11 mouse cellular contexts compared by ENCODE assay signal in genomic region chr1:182953667-182954066, GRCm38 (mm10). TPM values are rescaled to one million over a fixed set of nuclear protein-coding genes. Genes with fewer than 3 reads are reported as not detected.
DNase-seq lines count a peak whose midpoint lies in the region; ATAC-seq and TF ChIP-seq lines count a peak whose summit lies in the region.
"Had no signal": no experiment of that assay in that cellular context is flagged by ENCODE, and none has a peak within 500 bp of the region (broad histone marks: within the 10 kb centered on the region; RNA-seq: fewer than 3 reads in every experiment).

No protein-coding gene starts in this region.

- TF ChIP-seq EP300 in MEL (IDR thresholded peaks at IDR 0.05; ENCODE audit: low read depth in 1 of 2, low read length in 2 of 2): no peak

- H3K36me3 ChIP-seq in MEL (ENCODE audit: control insufficient read depth in 1 of 2, insufficient read depth in 2 of 2, low read length in 2 of 2): no peaks in the 10 kb centered on the region
- no peaks in the 10 kb centered on the region for H3K36me3 ChIP-seq in macrophage (ENCODE audit: inconsistent target)
- no peaks in the 10 kb centered on the region for H3K36me3 ChIP-seq in kidney, embryonic 15.5 days
- H3K36me3 ChIP-seq: G1E; neural tube, embryonic 12.5 days had no signal

- H3K4me3 ChIP-seq in MEL (ENCODE audit: control insufficient read depth in 1 of 2, insufficient read depth in 1 of 2, low read depth in 2 of 2, low read length in 2 of 2) (no peak overlapping the region), macrophage (ENCODE audit: inconsistent target) (no peak overlapping the region)
- no peak overlapping the region for H3K4me3 ChIP-seq in kidney, embryonic 15.5 days (replicated peaks)
- H3K4me3 ChIP-seq: neural tube, embryonic 12.5 days had no signal

- TF ChIP-seq RAD21 in MEL (IDR thresholded peaks at IDR 0.05; ENCODE audit: low read depth, low read length): no peak

- DNase-seq in kidney, postnatal 10 days: peak; percentile 22
- no peak for DNase-seq in kidney, postnatal 36 days
- DNase-seq in MEL (ENCODE audit: low read depth, low spot score): peak; percentile 18
- DNase-seq in embryo, embryonic 10.5 days (ENCODE audit: low spot score): no peak
- DNase-seq: adrenal gland, postnatal 14 days; right cerebral cortex, postnatal 25 days had no signal

- no peak overlapping the region for H3K27ac ChIP-seq in MEL (ENCODE audit: control insufficient read depth, low read depth, low read length)
- H3K27ac ChIP-seq in macrophage: peak overlapping the region; percentile 76
- no peak overlapping the region for H3K27ac ChIP-seq in kidney, embryonic 15.5 days
- H3K27ac ChIP-seq: neural tube, embryonic 12.5 days had no signal

- TF ChIP-seq POLR2A in MEL (IDR thresholded peaks at IDR 0.05; ENCODE audit: control insufficient read depth in 1 of 2, insufficient read depth in 1 of 2, low read depth in 1 of 2, low read length in 2 of 2, poor library complexity in 1 of 2): no peak

- peaks cover 0 to 13% of the 10 kb centered on the region in 2 experiments; a peak in 2 of 4 replicates for H3K4me1 ChIP-seq in MEL (ENCODE audit: control insufficient read depth in 1 of 2, insufficient read depth in 2 of 2, low read length in 2 of 2)
- peaks cover 51% of the 10 kb centered on the region for H3K4me1 ChIP-seq in kidney, embryonic 15.5 days

- 20% methylated on average over 3 of the region's 4 CpGs for WGBS in macrophage (ENCODE audit: missing documents)
- 72% methylated on average over 4 of the region's 4 CpGs for WGBS in kidney, embryonic 15.5 days

- H3K9ac ChIP-seq in MEL (ENCODE audit: control insufficient read depth, low read depth, low read length, poor library complexity, severe bottlenecking): no peak overlapping the region
- H3K9ac ChIP-seq in kidney, embryonic 15.5 days: no peak overlapping the region
- H3K9ac ChIP-seq: neural tube, embryonic 12.5 days had no signal

- H3K9me3 ChIP-seq in MEL (replicated peaks; ENCODE audit: insufficient read depth, low read length): no peaks in the 10 kb centered on the region
- H3K9me3 ChIP-seq in kidney, embryonic 15.5 days (replicated peaks): no peaks in the 10 kb centered on the region
- H3K9me3 ChIP-seq: neural tube, embryonic 12.5 days had no signal

- no peak overlapping the region for H3K4me2 ChIP-seq in kidney, embryonic 15.5 days

- peak; percentile 76 for ATAC-seq in granulocyte monocyte progenitor cell, adult 5-6 weeks (replicated peaks; ENCODE audit: poor library complexity, severe bottlenecking)
- no peak for ATAC-seq in kidney, embryonic 15.5 days (replicated peaks; ENCODE audit: low FRiP score)

- TF ChIP-seq CTCF in MEL (IDR thresholded peaks at IDR 0.05 in 2 of 3, conservative IDR thresholded peaks at IDR 0.05 in 1 of 3; ENCODE audit: control insufficient read depth in 1 of 3, insufficient read depth in 1 of 3, low read depth in 2 of 3, low read length in 3 of 3, poor library complexity in 1 of 3, severe bottlenecking in 1 of 3): no peak

- H3K27me3 ChIP-seq in MEL (ENCODE audit: control insufficient read depth in 1 of 2, insufficient read depth in 2 of 2, low read length in 2 of 2): 0 out of 4 replicates have a peak, but pooled peaks cover 0 to 2% of the 10 kb centered on the region in 2 experiments
- peaks cover 5% of the 10 kb centered on the region; the same call in 1 of the 2 replicates for H3K27me3 ChIP-seq in kidney, embryonic 15.5 days

- H3K79me2 ChIP-seq in MEL (ENCODE audit: control insufficient read depth, insufficient read depth, low read length, poor library complexity): no peaks in the 10 kb centered on the region
- H3K79me2 ChIP-seq in macrophage (ENCODE audit: inconsistent target): no peaks in the 10 kb centered on the region

TF ChIP-seq in MEL, 35 proteins besides CTCF, POLR2A, EP300 and RAD21:
- no peak for TF ChIP-seq NELFE (IDR thresholded peaks at IDR 0.05; ENCODE audit: low read depth, low read length)
- TF ChIP-seq USF1 (IDR thresholded peaks at IDR 0.05; ENCODE audit: low read depth, low read length): no peak

RNA-seq across cellular contexts. Expression of gene Tlr5, which starts 0.9 kb away (rescaled TPM):
- not detected in 2 replicates for total RNA-seq in MEL (2012; rRNA removed)
- polyA plus RNA-seq in MEL (2012; ENCODE audit: insufficient read depth in 1 of 2, insufficient read length in 2 of 2, low read depth in 1 of 2, low replicate concordance in 2 of 2, missing spikeins in 1 of 2) (not detected), macrophage (2018) (2.0 to 4.6 TPM (median 2.6 TPM) in 3 replicates)
- 1.1 and 1.5 TPM in 2 replicates for total RNA-seq in granulocyte monocyte progenitor cell, adult 5-6 weeks (2014; fragmentation: Nextera tagmentation)
- 0.60 and 0.82 TPM in 2 replicates for total RNA-seq in granulocyte monocyte progenitor cell, adult 5-6 weeks (2017)
- 10 to 100 TPM in 3 of 26 experiments, 1 to 10 TPM in 10, under 1 TPM in 8, not detected in 5; 0.19 to 18.4 (median 3.9) TPM for total RNA-seq in macrophage (2018; cell fraction: chromatin; rRNA removed)
- total RNA-seq in macrophage (2018; cell fraction: cytosol; rRNA removed): 1 to 10 TPM in 13 of 26 experiments, under 1 TPM in 13; 0.06 to 3.7 (median 1.3) TPM
- 10 to 100 TPM in 6 of 26 experiments, 1 to 10 TPM in 9, under 1 TPM in 10, not detected in 1; 0.12 to 22.8 (median 1.7) TPM for total RNA-seq in macrophage (2018; cell fraction: nucleus; rRNA removed)
- 1.2 and 1.3 TPM in 2 replicates for polyA plus RNA-seq in kidney, embryonic 15.5 days (2015; fragmentation: Nextera tagmentation; extraction: Ambion mirVana)
- polyA plus RNA-seq: G1E had no signal

Comparison
In these comparisons a context has a peak if more than half of its experiments do, and no peak if none do; other contexts are left out.
1. DNase-seq: peak in kidney, postnatal 10 days (single experiment) and MEL (single experiment); none in kidney, postnatal 36 days (0 of 2) and embryo, embryonic 10.5 days (single experiment).